Mouse (Mus musculus): Measurements from ENCODE around the gene Eno3. TPM values are rescaled to one million over a fixed set of nuclear protein-coding genes. Genes with fewer than 3 reads are reported as not detected.
A peak's percentile ranks its signal among the peaks of the same experiment; 100 is the strongest.

Eno3 gene
- 1 to 10 TPM; 6.6 to 7.9 TPM for total RNA-seq (2021)
- long read RNA-seq, experiment 1, partial matches to known transcripts: 0 of 6 reads
- long read RNA-seq, experiment 1, other reads (novel, unspliced or antisense): 5 of 6 reads
- long read RNA-seq, experiment 2, partial matches to known transcripts: 2 of 7 reads
- long read RNA-seq, experiment 2, other reads (novel, unspliced or antisense): 1 of 7 reads

DNA sequence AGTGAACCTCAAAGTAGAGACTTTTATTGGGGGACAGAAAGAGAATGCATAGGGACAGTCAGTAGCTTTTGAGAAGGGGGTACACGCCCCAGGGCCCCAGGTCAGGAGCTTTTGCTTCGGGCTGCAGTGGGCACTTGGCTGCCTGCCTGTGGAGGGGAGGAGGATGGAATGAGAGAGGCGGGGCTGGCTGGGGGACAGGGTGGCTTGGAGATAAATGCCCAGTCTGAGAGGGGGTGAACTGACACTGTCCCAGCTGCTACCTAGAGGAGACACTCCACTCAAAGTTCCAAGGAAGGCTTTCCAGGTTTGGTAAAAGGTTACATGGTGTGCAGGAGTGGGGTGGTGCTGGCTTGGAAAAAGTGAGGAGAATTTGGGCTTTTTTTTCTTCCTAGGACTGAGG lies at the start of gene Eno3:
TSS of gene Eno3 (plus strand) at position 239 of the 400 bp plus-strand sequence.
- no peak for DNase-seq (ENCODE audit: low spot score in 2 of 2)
- no peak for TF ChIP-seq CTCF (conservative IDR thresholded peaks at IDR 0.05)
- Histone ChIP-seq H3K27ac (peak within 1 kb of the TSS; percentile 98), H3K4me3 (peak within 1 kb of the TSS; percentile 100)

DNA sequence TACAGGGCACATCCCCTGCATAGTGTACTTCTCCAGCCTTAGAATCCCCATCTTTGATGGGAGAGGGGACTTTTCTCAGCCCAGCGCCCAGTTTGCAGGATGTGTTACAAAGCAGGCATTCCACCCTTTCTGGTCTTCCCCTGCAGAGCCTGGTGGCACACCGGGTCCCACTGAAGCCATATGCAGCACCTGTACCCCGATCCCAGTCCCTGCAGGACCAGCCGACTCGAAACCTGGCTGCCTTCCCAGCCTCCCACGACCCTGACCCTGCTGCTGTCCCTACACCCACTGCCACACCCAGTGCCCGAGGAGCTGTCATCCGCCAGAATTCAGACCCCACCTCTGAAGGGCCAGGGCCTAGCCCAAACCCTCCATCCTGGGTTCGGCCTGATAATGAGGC lies 49.4 kb upstream of the Eno3 start:
- Histone ChIP-seq H3K27ac (no peak overlapping the region), H3K4me3 (no peak overlapping the region)
- TF ChIP-seq CTCF (conservative IDR thresholded peaks at IDR 0.05): no peak
- no peak for DNase-seq (ENCODE audit: low spot score in 2 of 2)

DNA sequence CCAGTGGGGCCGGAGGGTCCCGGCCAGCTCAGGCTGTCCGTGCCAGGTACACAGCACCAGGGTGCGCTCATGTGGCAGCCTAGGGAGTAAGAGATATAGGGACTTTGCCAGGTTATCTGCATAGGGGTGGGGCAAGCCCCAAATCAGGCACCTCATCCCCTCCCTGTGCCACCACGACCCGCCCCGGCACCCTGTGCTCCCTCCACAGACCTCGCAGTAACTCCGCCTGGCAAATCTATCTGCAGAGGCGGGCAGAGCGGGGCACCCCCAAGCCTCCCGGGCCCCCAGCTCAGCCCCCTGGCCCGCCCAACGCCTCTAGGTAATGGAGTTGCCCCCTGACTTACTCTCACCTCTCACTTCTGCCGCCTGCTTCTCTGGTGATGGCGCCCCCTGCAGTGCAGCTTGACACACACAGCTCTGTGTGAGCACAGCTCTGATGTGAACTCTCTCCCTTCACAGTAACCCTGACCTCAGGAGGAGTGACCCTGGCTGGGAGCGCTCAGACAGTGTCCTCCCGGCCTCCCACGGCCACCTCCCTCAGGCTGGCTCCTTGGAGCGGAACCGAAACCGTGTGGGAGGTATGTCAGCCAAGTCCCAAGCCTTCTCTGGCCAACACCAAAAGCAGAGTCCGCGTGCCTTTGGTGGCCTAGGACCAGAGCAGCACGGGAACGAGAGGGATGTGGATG lies 48.5 kb upstream of the Eno3 start:
- H3K4me3 ChIP-seq: no peak overlapping the region
- H3K27ac ChIP-seq: no peak overlapping the region
- TF ChIP-seq CTCF (conservative IDR thresholded peaks at IDR 0.05): peak; percentile 66
- no peak for DNase-seq (ENCODE audit: low spot score in 2 of 2)

DNA sequence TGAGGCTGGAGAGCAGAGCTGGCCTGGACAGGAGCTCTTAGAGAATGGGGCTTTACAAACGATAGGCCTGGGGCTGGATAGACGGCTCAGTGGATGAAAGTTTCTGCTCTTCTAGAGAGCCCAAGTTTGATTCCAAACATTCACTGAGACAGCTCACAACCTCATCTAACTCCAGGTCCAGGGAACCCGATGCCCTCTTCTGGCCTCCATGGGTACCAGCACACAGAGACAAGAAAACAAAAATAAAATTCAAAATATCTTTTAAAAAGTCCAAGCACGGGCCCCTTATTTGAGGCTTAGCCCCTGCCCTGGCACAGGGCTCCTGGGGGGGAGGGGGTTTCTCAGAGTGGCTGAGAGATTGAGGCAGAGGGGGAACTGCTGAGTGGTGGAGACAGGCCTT lies 46.2 kb upstream of the Eno3 start:
- no peak overlapping the region for H3K4me3 ChIP-seq
- no peak for DNase-seq (ENCODE audit: low spot score in 2 of 2)
- peak; percentile 52 for TF ChIP-seq CTCF (conservative IDR thresholded peaks at IDR 0.05)
- no peak overlapping the region for H3K27ac ChIP-seq

DNA sequence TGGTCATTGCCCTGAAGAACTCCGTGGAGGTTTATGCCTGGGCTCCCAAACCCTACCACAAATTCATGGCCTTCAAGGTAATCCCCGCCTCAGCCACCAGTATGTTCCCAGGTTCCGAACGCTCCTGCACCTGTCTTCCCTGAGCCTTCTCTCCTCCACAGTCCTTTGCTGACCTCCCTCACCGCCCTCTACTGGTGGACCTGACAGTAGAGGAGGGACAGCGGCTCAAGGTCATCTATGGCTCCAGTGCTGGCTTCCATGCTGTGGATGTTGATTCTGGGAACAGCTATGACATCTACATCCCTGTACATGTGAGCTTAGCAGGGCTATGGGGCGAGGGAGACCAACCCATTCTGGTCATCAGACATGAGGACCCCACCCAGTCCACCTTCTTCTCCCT lies 44.5 kb upstream of the Eno3 start:
- peak; percentile 44 for TF ChIP-seq CTCF (conservative IDR thresholded peaks at IDR 0.05)
- DNase-seq (ENCODE audit: low spot score in 2 of 2): no peak
- Histone ChIP-seq H3K4me3 (no peak overlapping the region), H3K27ac (no peak overlapping the region)

DNA sequence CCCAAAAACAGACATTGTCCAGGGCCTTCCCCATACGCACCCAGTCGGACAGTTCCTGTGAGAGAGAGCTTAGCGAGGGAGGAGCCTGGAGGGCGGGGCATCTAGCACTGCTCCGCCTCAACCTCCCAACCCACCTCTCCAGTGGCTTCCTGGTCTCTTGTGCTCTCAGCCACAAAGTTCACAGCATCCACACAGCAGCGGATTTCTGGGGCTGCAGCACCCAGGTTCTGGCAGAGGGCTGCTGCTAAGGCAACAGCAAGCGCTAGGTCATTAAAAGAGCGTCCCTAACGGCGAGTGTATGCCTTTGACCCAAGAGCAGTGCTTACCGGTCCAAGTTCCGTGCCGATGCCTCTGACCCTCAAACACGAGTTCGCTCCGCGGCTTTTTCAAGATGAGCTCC lies 41.9 kb upstream of the Eno3 start:
- H3K4me3 ChIP-seq: peak overlapping the region; percentile 31; the same call in 1 of the 2 replicates
- H3K27ac ChIP-seq: peak overlapping the region; percentile 18; the same call in 1 of the 2 replicates
- peak; percentile 27; the same call in 1 of the 2 replicates for TF ChIP-seq CTCF (conservative IDR thresholded peaks at IDR 0.05)

DNA sequence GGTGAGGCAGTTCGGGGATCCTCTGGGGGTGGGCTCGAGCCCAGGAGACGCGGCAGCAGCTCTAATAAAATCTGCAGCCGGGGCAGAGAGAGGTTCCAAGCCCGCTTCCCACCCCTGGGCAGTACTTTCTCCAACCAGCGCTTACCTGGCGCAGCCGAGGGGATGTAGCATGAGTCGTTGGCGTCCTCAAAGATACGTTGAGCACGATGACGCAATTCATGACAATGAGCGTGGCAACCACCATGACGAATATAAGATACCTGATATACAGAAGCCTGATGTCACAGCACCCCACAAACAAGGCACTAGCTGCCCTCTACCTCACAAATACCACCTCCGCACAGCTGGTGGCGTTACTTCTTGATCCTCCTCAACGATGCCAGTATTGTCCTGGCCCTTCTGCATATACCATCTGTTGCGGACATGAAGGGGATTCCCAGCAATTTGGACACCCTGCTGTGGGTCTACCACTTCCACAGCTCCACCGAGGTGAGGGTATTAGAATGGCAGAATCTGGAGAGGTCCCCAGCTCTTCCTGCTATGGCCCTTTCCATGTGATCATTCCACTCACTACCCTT lies 41.4 kb upstream of the Eno3 start, which contains the start of gene 4930544D05Rik:
TSS of gene 4930544D05Rik (plus strand) at position 333 of the 578 bp plus-strand sequence.
- no peak for TF ChIP-seq CTCF (conservative IDR thresholded peaks at IDR 0.05)
- Histone ChIP-seq H3K4me3 (peak within 1 kb of the TSS; percentile 31; the same call in 1 of the 2 replicates), H3K27ac (peak within 1 kb of the TSS; percentile 18; the same call in 1 of the 2 replicates)
- DNase-seq (ENCODE audit: low spot score in 2 of 2): no peak

More for the DNA sequence above, 41.9 kb upstream of the Eno3 start:
- DNase-seq (ENCODE audit: low spot score in 2 of 2): peak in 1 of 2 experiments; percentile 37

DNA sequence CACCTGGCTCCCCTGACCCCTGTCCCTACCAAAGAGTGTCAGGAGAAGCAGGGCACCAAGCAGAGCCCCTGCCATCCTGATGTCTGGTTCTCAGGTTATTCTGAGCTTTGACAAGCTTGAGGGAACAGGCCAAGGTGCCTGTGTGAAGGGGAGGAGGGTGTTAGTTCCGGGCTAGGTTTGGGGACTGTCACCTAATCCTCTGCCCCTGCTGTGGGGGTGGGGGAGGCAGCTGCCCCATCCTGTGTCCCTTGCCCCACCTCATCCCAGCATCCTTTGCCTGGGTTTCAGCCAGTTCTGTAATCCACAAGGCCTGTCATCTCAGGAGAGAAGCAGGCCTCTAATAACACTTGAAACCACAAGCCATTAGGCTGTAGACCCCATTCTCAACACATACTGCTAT lies 37.9 kb upstream of the Eno3 start, which contains the start of gene Chrne:
TSS of gene Chrne (minus strand) at position 116 of the 400 bp plus-strand sequence.
- H3K27ac ChIP-seq: no peak within 1 kb of the TSS
- DNase-seq (ENCODE audit: low spot score in 2 of 2): no peak
- H3K4me3 ChIP-seq: no peak within 1 kb of the TSS
- TF ChIP-seq CTCF (conservative IDR thresholded peaks at IDR 0.05): no peak

DNA sequence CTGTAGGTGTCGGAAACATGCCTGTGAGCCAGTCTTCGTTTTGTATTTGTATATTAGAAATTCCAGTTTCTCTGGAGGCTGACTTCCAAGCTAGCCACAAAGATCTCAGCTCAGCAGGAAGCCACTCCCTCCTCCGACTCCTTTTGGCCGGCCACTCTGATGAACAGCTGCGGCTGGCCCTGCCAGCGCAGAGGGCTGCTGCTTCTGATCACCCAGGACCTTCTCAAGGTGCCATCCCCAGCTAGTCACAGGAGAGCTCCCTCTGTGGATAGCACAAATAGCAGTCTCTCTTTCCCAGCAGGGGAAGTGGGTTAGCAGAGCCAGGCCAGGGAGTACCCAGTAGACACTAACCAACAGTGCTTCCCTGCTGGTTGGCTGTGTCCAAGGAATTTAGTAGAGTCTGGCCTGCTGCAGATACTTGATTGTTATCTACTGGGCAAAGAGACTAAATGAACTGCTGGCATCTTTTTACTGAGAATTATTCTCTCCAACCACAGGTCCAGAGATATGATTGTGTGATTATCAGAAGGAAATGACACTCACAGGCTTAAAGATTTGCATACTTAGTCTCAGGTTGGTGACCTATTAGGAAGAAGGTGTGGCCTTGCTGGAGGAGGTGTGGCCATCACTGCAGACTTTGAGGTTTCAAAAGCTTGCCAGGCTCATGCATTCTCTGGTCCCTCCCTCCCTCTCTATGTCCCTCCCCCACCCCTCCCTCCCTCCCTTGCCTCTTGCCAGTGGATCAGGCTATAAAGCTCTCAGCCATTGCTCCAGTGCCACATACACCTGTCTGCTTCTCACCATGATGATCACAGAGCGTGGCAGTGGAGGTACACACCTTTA lies 34.8 kb upstream of the Eno3 start:
- H3K4me3 ChIP-seq: no peak overlapping the region
- TF ChIP-seq CTCF (conservative IDR thresholded peaks at IDR 0.05): no peak
- H3K27ac ChIP-seq: no peak overlapping the region
- no peak for DNase-seq (ENCODE audit: low spot score in 2 of 2)

DNA sequence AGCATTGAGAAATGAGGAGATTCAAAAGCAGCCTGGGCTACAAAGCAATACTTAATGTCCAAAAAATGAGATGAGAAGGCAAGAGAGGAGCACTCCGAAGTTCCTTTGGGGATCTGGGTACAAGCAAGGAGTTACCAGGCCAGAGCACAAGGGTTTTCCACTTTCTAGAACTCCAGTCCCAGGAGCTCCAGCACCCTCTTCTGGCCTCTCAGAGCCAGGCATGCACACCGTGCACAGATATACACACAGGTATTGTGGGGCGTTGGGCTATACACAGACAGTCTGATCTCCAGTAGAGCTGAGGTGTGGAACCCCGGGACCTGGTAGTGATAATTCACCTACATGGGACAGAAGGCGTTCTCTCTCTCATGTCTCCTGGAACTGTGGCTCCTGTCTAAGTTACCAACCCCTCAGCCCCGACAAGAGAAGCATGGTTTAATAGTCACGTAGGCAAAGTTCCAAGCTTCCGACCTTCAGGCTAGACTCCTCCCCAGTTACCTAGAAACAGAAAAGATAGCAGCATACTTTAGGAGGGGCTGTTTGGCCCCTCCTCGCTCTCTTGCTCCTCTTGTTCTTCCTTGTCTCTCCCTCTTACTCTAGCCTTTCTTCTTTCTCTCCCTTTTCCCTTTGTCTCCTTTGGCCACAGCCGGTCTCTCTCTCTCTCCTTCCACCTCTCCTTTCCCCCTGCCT lies 33.8 kb upstream of the Eno3 start:
- no peak overlapping the region for H3K27ac ChIP-seq
- no peak overlapping the region for H3K4me3 ChIP-seq
- DNase-seq (ENCODE audit: low spot score in 2 of 2): no peak
- TF ChIP-seq CTCF (conservative IDR thresholded peaks at IDR 0.05): peak; percentile 68

DNA sequence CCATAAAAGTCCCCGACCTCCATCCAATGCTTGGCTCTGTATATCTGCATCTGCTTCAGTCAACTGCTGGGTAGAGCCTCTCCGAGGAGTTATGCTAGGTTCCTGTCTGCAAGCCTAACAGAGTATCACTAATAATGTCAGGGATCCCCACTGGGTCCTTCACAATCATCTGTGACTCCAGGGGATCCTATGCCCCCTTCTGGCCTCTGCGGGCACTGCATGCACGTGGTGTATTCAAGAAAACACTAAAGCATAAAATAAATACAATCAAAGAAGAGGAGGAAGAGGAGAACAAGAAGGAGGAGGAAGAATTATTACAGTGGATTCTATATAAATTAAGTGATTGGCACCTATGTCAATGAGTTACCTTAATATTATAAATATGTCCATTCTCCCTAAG lies 31.5 kb upstream of the Eno3 start:
- no peak overlapping the region for H3K4me3 ChIP-seq
- H3K27ac ChIP-seq: no peak overlapping the region
- DNase-seq (ENCODE audit: low spot score in 2 of 2): no peak
- TF ChIP-seq CTCF (conservative IDR thresholded peaks at IDR 0.05): peak; percentile 82

DNA sequence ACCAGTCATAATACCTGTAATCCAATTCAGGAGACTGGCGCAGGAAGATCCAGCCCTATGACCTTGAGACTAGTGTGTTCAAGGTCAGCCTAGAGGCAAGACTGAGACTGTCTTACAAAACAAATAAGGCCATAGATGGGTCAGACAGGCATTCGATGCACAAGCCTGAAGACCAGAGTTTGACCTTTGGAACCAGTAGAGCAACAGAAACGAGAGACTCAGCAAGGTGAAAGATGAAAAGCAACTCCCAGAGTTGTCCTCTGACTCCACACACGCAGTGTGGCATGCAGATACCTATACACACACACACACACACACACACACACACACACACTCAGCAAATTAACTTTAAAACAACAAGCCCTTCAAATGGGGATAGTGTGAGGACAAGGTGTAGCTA lies 30.1 kb upstream of the Eno3 start:
- no peak for TF ChIP-seq CTCF (conservative IDR thresholded peaks at IDR 0.05)
- DNase-seq (ENCODE audit: low spot score in 2 of 2): no peak

More for the DNA sequence above, 30.1 kb upstream of the Eno3 start:
- no peak overlapping the region for H3K4me3 ChIP-seq
- H3K27ac ChIP-seq: no peak overlapping the region
